In the genomic region with DNA sequence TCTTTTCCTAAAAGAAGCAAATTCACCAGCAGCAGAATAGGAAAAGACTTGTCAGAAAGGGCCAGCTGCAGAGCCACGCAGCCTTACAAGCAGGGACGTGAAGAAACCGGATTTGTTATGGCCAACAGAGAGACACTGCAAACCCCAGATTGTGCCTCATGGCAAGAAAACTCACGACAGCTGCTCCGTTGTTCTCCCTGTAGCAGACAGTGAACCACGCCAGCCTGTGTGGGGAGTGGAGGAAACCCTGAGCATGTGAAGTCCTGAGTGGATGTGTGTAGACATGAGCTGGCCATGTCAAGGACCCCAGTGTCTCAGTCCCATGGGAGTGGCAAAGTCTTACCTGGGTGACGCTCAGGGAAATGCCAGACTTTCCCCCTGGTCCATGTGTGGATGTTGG, we compare ENCODE assay signal across 8 mouse cellular contexts. TPM values are rescaled to one million over a fixed set of nuclear protein-coding genes. Genes with fewer than 3 reads are reported as not detected.
DNase-seq lines count a peak whose midpoint lies in the region; ATAC-seq and TF ChIP-seq lines count a peak whose summit lies in the region.

No protein-coding gene starts in this region.

- H3K27ac ChIP-seq in forebrain, embryonic 12.5 days = peak overlapping the region; percentile 67
- H3K27ac ChIP-seq in midbrain, postnatal 0 days (ENCODE audit: low read depth, low read length) = peak overlapping the region; percentile 43; the same call in 1 of the 2 replicates
- no peak overlapping the region for H3K27ac ChIP-seq in lung, postnatal 0 days (ENCODE audit: low read length)

- no peaks in the 10 kb centered on the region for H3K36me3 ChIP-seq in forebrain, embryonic 12.5 days (replicated peaks)
- H3K36me3 ChIP-seq in midbrain, postnatal 0 days (ENCODE audit: insufficient read depth, low read length) = no peaks in the 10 kb centered on the region
- H3K36me3 ChIP-seq in lung, postnatal 0 days (ENCODE audit: insufficient read depth, low read length) = no peaks in the 10 kb centered on the region

- H3K4me3 ChIP-seq in forebrain, embryonic 12.5 days (replicated peaks) = no peak overlapping the region
- no peak overlapping the region for H3K4me3 ChIP-seq in midbrain, postnatal 0 days (ENCODE audit: low read depth, low read length)
- H3K4me3 ChIP-seq in lung, postnatal 0 days (ENCODE audit: low read depth, low read length) = no peak overlapping the region

- WGBS in forebrain, embryonic 12.5 days = 76% methylated on average over 7 of the region's 7 CpGs
- 21% methylated on average over 7 of the region's 7 CpGs for WGBS in midbrain, postnatal 0 days
- WGBS in lung, postnatal 0 days = 77% methylated on average over 7 of the region's 7 CpGs

- no peak for DNase-seq in frontal cortex, adult 2 months (ENCODE audit: extremely low spot score in 1 of 2, low spot score in 1 of 2)
- DNase-seq in layer of hippocampus, adult 9-11 months = peak; percentile 88
- peak; percentile 85 for DNase-seq in midbrain, postnatal 0 days (ENCODE audit: low spot score)
- no peak for DNase-seq in thymus, postnatal 10 days (ENCODE audit: low spot score in 2 of 2)
- DNase-seq in embryo, embryonic 10 days (ENCODE audit: low spot score) = no peak
- DNase-seq in lung, postnatal 0 days (ENCODE audit: low spot score) = no peak

- peak; percentile 69 for ATAC-seq in frontal cortex, adult (ENCODE audit: low TSS enrichment)
- no peak for ATAC-seq in forebrain, embryonic 12.5 days (ENCODE audit: low FRiP score)
- no peak for ATAC-seq in midbrain, postnatal 0 days (ENCODE audit: low FRiP score)
- ATAC-seq in lung, postnatal 0 days = no peak

- peaks cover 41% of the 10 kb centered on the region for H3K4me1 ChIP-seq in forebrain, embryonic 12.5 days
- peaks cover 10% of the 10 kb centered on the region; the same call in 1 of the 2 replicates for H3K4me1 ChIP-seq in midbrain, postnatal 0 days (ENCODE audit: insufficient read depth, low read length)
- H3K4me1 ChIP-seq in lung, postnatal 0 days (ENCODE audit: insufficient read depth, low read depth, low read length) = 0 out of 2 replicates have a peak, but pooled peaks cover 4% of the 10 kb centered on the region

- H3K27me3 ChIP-seq in forebrain, embryonic 12.5 days = no peaks in the 10 kb centered on the region
- no peaks in the 10 kb centered on the region for H3K27me3 ChIP-seq in midbrain, postnatal 0 days (ENCODE audit: insufficient read depth, low read length)
- peaks cover 9% of the 10 kb centered on the region; the same call in 1 of the 2 replicates for H3K27me3 ChIP-seq in lung, postnatal 0 days (replicated peaks; ENCODE audit: insufficient read depth, low read length)

- no peak for TF ChIP-seq CTCF in midbrain, postnatal 0 days (IDR thresholded peaks at IDR 0.05)
- TF ChIP-seq CTCF in lung, postnatal 0 days (IDR thresholded peaks at IDR 0.05) = no peak

- H3K9me3 ChIP-seq in forebrain, embryonic 12.5 days = no peaks in the 10 kb centered on the region
- H3K9me3 ChIP-seq in midbrain, postnatal 0 days (ENCODE audit: low read length) = no peaks in the 10 kb centered on the region
- no peaks in the 10 kb centered on the region for H3K9me3 ChIP-seq in lung, postnatal 0 days (ENCODE audit: low read length)

- no peak overlapping the region for H3K4me2 ChIP-seq in forebrain, embryonic 12.5 days
- H3K4me2 ChIP-seq in midbrain, postnatal 0 days (ENCODE audit: low read depth, low read length, poor library complexity, severe bottlenecking) = no peak overlapping the region
- no peak overlapping the region for H3K4me2 ChIP-seq in lung, postnatal 0 days (replicated peaks; ENCODE audit: low read depth, low read length)

- no peak overlapping the region for H3K9ac ChIP-seq in forebrain, embryonic 12.5 days
- H3K9ac ChIP-seq in midbrain, postnatal 0 days (replicated peaks; ENCODE audit: low read length, poor library complexity, severe bottlenecking) = 0 out of 2 replicates have a peak overlapping the region, but pooled peaks have one; percentile 33
- H3K9ac ChIP-seq in lung, postnatal 0 days (replicated peaks; ENCODE audit: low read depth) = no peak overlapping the region

- no peak for TF ChIP-seq EP300 in lung, postnatal 0 days (IDR thresholded peaks at IDR 0.05)

RNA-seq across cellular contexts. Expression of a gene that starts 6.3 kb away (rescaled TPM):
- 387 and 426 TPM in 2 replicates for polyA plus RNA-seq in frontal cortex, adult 2 months (2012; rRNA removed)
- 311 and 346 TPM in 2 replicates for polyA plus RNA-seq in forebrain, embryonic 12.5 days (2016; fragmentation: Nextera tagmentation; extraction: Ambion mirVana)
- total RNA-seq in midbrain, postnatal 0 days (2014; rRNA removed) = 4,904 and 4,995 TPM in 2 replicates
- 937 and 994 TPM in 2 replicates for polyA plus RNA-seq in midbrain, postnatal 0 days (2015; fragmentation: Nextera tagmentation; extraction: Ambion mirVana)
- 6.0 and 7.5 TPM in 2 replicates for polyA plus RNA-seq in lung, postnatal 0 days (2015; fragmentation: Nextera tagmentation; extraction: Ambion mirVana)

RNA-seq across cellular contexts. Expression of a gene that starts 26.2 kb away (rescaled TPM):
- polyA plus RNA-seq in frontal cortex, adult 2 months (2012; rRNA removed) = 47.9 and 61.2 TPM in 2 replicates
- 134 and 141 TPM in 2 replicates for polyA plus RNA-seq in forebrain, embryonic 12.5 days (2016; fragmentation: Nextera tagmentation; extraction: Ambion mirVana)
- 36.5 and 99.5 TPM in 2 replicates for total RNA-seq in midbrain, postnatal 0 days (2014; rRNA removed)
- 82.0 and 87.7 TPM in 2 replicates for polyA plus RNA-seq in midbrain, postnatal 0 days (2015; fragmentation: Nextera tagmentation; extraction: Ambion mirVana)
- polyA plus RNA-seq in lung, postnatal 0 days (2015; fragmentation: Nextera tagmentation; extraction: Ambion mirVana) = 50.1 and 50.2 TPM in 2 replicates

RNA-seq across cellular contexts. Expression of a gene that starts 58.8 kb away (rescaled TPM):
- 1,752 and 1,773 TPM in 2 replicates for polyA plus RNA-seq in frontal cortex, adult 2 months (2012; rRNA removed)
- 397 and 403 TPM in 2 replicates for polyA plus RNA-seq in forebrain, embryonic 12.5 days (2016; fragmentation: Nextera tagmentation; extraction: Ambion mirVana)
- 5,907 and 6,629 TPM in 2 replicates for total RNA-seq in midbrain, postnatal 0 days (2014; rRNA removed)
- polyA plus RNA-seq in midbrain, postnatal 0 days (2015; fragmentation: Nextera tagmentation; extraction: Ambion mirVana) = 4,276 and 4,687 TPM in 2 replicates
- 152 and 167 TPM in 2 replicates for polyA plus RNA-seq in lung, postnatal 0 days (2015; fragmentation: Nextera tagmentation; extraction: Ambion mirVana)

Comparison
In these comparisons a context has a peak if more than half of its experiments do, and no peak if none do; other contexts are left out.
1. DNase-seq: peak in layer of hippocampus, adult 9-11 months (single experiment) and midbrain, postnatal 0 days (single experiment); none in frontal cortex, adult 2 months (0 of 2), thymus, postnatal 10 days (0 of 2), embryo, embryonic 10 days (single experiment) and lung, postnatal 0 days (single experiment).
2. RNA of a gene that starts 6.3 kb away (polyA plus RNA-seq): 937 to 994 TPM in midbrain, postnatal 0 days, 387 to 426 TPM in frontal cortex, adult 2 months and 311 to 346 TPM in forebrain, embryonic 12.5 days; 6.0 to 7.5 TPM in lung, postnatal 0 days; every median in the first group is over 10 times any median in the second.